Mouse (Mus musculus) B cell, adult 62 days (primary cell): ENCODE results near the gene 2810004N23Rik. TPM values are rescaled to one million over a fixed set of nuclear protein-coding genes. Genes with fewer than 3 reads are reported as not detected.

Experiments
- total RNA-seq: library from RNA; stranded (reverse); gene quantifications from 4 replicates; pipeline ENCODE4 v1.2.4, GENCODE M21; 2023

The 2810004N23Rik gene
- 21.0 to 25.7 TPM (median 22.8 TPM) in 4 replicates for total RNA-seq

DNA sequence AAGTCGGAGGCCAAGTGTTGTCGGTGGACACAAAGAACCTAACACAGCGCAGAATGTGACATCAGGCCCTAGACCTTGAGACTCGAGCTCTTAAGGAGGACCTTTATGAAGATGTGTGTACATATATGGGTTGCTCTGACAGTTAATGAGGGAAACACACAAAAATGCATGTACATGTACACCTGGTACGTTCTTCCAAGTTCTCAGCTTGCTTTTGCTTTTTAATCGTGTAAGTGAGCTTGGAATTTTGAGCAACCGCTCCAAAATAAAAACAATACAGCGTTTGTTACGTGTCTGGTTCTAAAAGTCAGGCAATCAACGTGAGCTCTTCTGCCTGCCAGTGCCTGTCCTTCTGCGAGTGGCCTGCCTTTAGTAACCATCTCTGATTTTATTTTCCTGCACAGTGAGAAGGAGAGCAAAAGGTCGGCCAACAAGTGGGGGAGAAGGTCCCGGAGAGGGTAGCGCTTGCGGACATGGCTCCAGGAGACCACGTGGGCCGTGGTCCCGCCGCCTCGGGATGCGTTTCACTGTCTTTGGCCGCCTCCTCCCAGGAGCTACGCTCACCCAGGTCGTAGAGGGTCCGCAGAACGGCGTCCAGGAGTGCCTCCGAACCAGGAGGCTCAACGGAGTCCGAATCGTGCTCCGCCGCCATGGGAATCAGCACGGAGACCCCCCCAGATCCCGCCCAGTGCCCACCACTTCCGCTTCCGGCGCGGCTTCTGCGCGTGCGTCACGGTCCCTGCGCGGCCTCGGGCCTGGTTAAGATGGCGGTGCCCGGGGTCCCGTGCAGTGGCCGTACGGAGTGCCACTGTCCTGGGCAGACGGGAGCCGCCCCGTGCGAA lies at the start of gene 2810004N23Rik, which contains the start of gene Gnpat:
2810004N23Rik (minus strand) TSS at position 800 of the 842 bp plus-strand sequence.
Gnpat (plus strand) TSS at position 713 of the 842 bp plus-strand sequence.

GRCm38 (mm10) chr8:124897386-124898250 lies 34.7 kb upstream of the 2810004N23Rik start, which contains the start of the genes Exoc8 and Sprtn:
TSS of gene Exoc8 (minus strand) at chr8:124897705.
TSS of gene Sprtn (plus strand) at chr8:124897886.

GRCm38 (mm10) chr8:124792708-124793107 lies 70.2 kb downstream of the 2810004N23Rik start, which contains the start of gene Trim67:
TSS of gene Trim67 (plus strand) at chr8:124793092.

Other genes starting within 250 kb of the 2810004N23Rik start
- gene 2310022B05Rik, start 199.8 kb downstream of the 2810004N23Rik start, total RNA-seq, result 7.2 to 10.0 TPM (median 8.4 TPM) in 4 replicates
- gene Ttc13, start 141.1 kb downstream of the 2810004N23Rik start, total RNA-seq, result 79.7 to 95.6 TPM (median 83.2 TPM) in 4 replicates
- gene Arv1, start 141.0 kb downstream of the 2810004N23Rik start, total RNA-seq, result 17.0 to 23.3 TPM (median 19.7 TPM) in 4 replicates
- gene Fam89a, start 111.3 kb downstream of the 2810004N23Rik start, total RNA-seq, result 0.73 TPM in 1 of 4 replicates, not detected in the others
- not detected in 4 replicates for gene Trim67, start 70.0 kb downstream of the 2810004N23Rik start, total RNA-seq
- gene Gnpat, start 87 bp downstream of the 2810004N23Rik start, total RNA-seq, result 57.4 to 66.7 TPM (median 61.4 TPM) in 4 replicates
- 11.1 to 12.3 TPM (median 11.8 TPM) in 4 replicates for gene Exoc8, start 34.6 kb upstream of the 2810004N23Rik start, total RNA-seq
- gene Sprtn, start 34.8 kb upstream of the 2810004N23Rik start, total RNA-seq, result 27.8 to 32.2 TPM (median 30.7 TPM) in 4 replicates
- 15.4 to 17.3 TPM (median 16.9 TPM) in 4 replicates for gene Egln1, start 86.2 kb upstream of the 2810004N23Rik start, total RNA-seq
- 42.0 to 49.1 TPM (median 44.9 TPM) in 4 replicates for gene Tsnax, start 149.9 kb upstream of the 2810004N23Rik start, total RNA-seq
- 2.9 to 4.0 TPM (median 3.0 TPM) in 4 replicates for gene Disc1, start 191.1 kb upstream of the 2810004N23Rik start, total RNA-seq